Mouse (Mus musculus) spleen, adult 2 months (tissue): ENCODE data around the gene Nfkb2. TPM values are rescaled to one million over a fixed set of nuclear protein-coding genes. Genes with fewer than 3 reads are reported as not detected.
A peak's percentile ranks its signal among the peaks of the same experiment; 100 is the strongest.

Experiments used
- DNase-seq, 2 experiments: peaks; one replicate each; pipeline versions ENCODE4 v3.0.0 to v3.0.0-alpha.2; 2012 to 2021; ENCODE audit warnings: low spot score in 2 of 2, low read depth in 1 of 2
- H3K27ac ChIP-seq: fragments of 200-500 bp; 2 replicates; pipeline ENCODE4 v1.5.1; 2012; ENCODE audit warnings: low read length, inconsistent platforms; ENCODE audit not compliant: insufficient read depth
- H3K27me3 ChIP-seq: fragments of 200-500 bp; 2 replicates; pipeline ENCODE4 v1.6.1; 2012; ENCODE audit warnings: mild to moderate bottlenecking, moderate library complexity, low read length, inconsistent platforms; ENCODE audit not compliant: control insufficient read depth, insufficient read depth
- H3K36me3 ChIP-seq: fragments of 200-500 bp; 2 replicates; pipeline ENCODE4 v1.6.1; 2012; ENCODE audit warnings: mild to moderate bottlenecking, low read length, inconsistent platforms; ENCODE audit not compliant: control insufficient read depth, insufficient read depth
- H3K4me1 ChIP-seq: fragments of 200-500 bp; 2 replicates; pipeline ENCODE4 v1.6.1; 2011; ENCODE audit warnings: inconsistent platforms; ENCODE audit not compliant: control insufficient read depth, insufficient read depth, insufficient read length
- H3K4me3 ChIP-seq: fragments of 200-500 bp; 2 replicates; pipeline ENCODE4 v1.5.1; 2011; ENCODE audit warnings: mild to moderate bottlenecking, inconsistent platforms; ENCODE audit not compliant: insufficient read depth, insufficient read length; ENCODE audit errors: extremely low read depth
- CTCF ChIP-seq: fragments of 200-500 bp; IDR thresholded peaks from 2 replicates; pipeline ENCODE4 v1.5.1; 2011; ENCODE audit warnings: mild to moderate bottlenecking, inconsistent platforms; ENCODE audit not compliant: insufficient read depth, insufficient read length, insufficient replicate concordance; ENCODE audit errors: extremely low read depth
- POLR2A ChIP-seq: fragments of 200-500 bp; IDR thresholded peaks from 2 replicates; pipeline ENCODE4 v1.6.1; 2011; ENCODE audit warnings: low read depth, low read length, inconsistent platforms
- WGBS: fragments of 180-500 bp; shearing (Covaris S2); methylation state at CpG from one replicate; pipeline ENCODE4 v1.1.7; 2018; 5-methylcytosine and 5-hydroxymethylcytosine counted together
- polyA plus RNA-seq: library from polyadenylated mRNA; depleted of rRNA; stranded (reverse); fragments of >200 nt; gene quantifications from 2 replicates; pipeline ENCODE4 v1.2.3, GENCODE M21; 2012

Nfkb2 gene
- polyA plus RNA-seq, 1 experiment: 145 TPM

GRCm38 (mm10) chr19:46317546-46317885 lies 13.4 kb downstream of the Nfkb2 start:
- TF ChIP-seq POLR2A: no peak
- TF ChIP-seq CTCF: no peak
- DNase-seq: no peak
- Histone ChIP-seq H3K27me3 (peaks cover 19% of the 10 kb centered on the region), H3K4me1 (peaks cover 13% of the 10 kb centered on the region), H3K27ac (no peak overlapping the region), H3K36me3 (peaks cover 8% of the 10 kb centered on the region), H3K4me3 (no peak overlapping the region)
- 2% methylated on average over 48 of the region's 48 CpGs for WGBS

GRCm38 (mm10) chr19:46318031-46318471 lies 13.9 kb downstream of the Nfkb2 start:
- no peak overlapping the region for H3K4me3 ChIP-seq
- no peak for TF ChIP-seq POLR2A
- no peak for TF ChIP-seq CTCF
- 5% methylated on average over 37 of the region's 42 CpGs for WGBS

DNA sequence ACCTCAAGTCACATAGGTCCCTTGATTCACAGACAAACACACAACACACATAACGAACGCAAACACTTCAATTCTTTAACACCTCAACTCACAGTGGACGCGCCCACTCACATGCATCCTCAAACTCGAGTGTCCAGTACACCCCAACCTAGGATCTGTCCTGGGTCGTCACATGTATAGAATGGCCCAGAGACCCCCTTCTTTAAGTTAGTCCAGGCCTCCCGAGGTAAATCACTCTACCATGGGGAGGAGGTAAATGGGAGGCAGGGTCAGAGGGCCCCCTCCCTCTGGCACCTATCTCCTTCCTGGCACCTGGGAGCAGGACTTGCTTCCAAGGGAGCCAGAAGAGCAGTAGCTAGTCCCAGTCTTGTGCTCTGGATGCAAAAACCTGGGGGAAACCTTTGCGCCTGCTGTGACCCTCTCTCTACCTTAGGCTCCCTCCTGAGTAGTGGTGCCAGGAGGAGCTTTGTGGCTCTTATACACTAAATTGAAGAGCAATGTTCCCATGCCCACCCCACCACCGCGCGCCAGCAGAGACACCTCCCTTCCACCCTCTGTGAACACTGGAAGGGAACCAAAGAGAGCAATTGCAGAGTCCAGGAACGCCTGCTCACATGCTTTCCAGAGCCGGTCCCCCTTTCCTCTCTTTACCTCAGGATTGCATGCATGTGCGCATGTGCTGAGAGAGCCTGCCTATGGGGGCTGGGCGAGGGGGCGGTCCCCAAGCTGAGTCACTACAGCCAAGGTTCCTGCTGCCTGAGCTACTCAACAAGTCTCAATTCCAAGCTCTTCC lies 14.7 kb downstream of the Nfkb2 start:
- Histone ChIP-seq H3K4me1 (peaks cover 13% of the 10 kb centered on the region), H3K27me3 (peaks cover 19% of the 10 kb centered on the region), H3K27ac (no peak overlapping the region), H3K36me3 (no peaks in the 10 kb centered on the region), H3K4me3 (no peak overlapping the region)
- 19% methylated on average over 16 of the region's 16 CpGs for WGBS
- DNase-seq: peak in 1 of 2 experiments; percentile 10
- TF ChIP-seq POLR2A: no peak
- no peak for TF ChIP-seq CTCF

More at GRCm38 (mm10) chr19:46318031-46318471, 13.9 kb downstream of the Nfkb2 start:
- peak in 1 of 2 experiments; percentile 2 for DNase-seq
- Histone ChIP-seq H3K36me3 (peaks cover 6% of the 10 kb centered on the region; the same call in 1 of the 2 replicates), H3K4me1 (peaks cover 13% of the 10 kb centered on the region), H3K27ac (no peak overlapping the region), H3K27me3 (peaks cover 19% of the 10 kb centered on the region)

- Histone ChIP-seq H3K4me3 (no peak overlapping the region), H3K27me3 (peaks cover 22% of the 10 kb centered on the region), H3K27ac (no peak overlapping the region), H3K4me1 (peaks cover 13% of the 10 kb centered on the region), H3K36me3 (no peaks in the 10 kb centered on the region)
- peak in 1 of 2 experiments; percentile 1 for DNase-seq
- TF ChIP-seq POLR2A (no peak), CTCF (no peak)
- WGBS: 77% methylated on average over 8 of the region's 8 CpGs
Measured at GRCm38 (mm10) chr19:46320076-46320785, 16.1 kb downstream of the Nfkb2 start.

- no peaks in the 10 kb centered on the region for H3K36me3 ChIP-seq
- peaks cover 28% of the 10 kb centered on the region for H3K27me3 ChIP-seq
- peak in 1 of 2 experiments; percentile 53 for DNase-seq
- TF ChIP-seq CTCF: no peak
- TF ChIP-seq POLR2A: no peak
- H3K4me3 ChIP-seq: no peak overlapping the region
- peaks cover 13% of the 10 kb centered on the region for H3K4me1 ChIP-seq
- no peak overlapping the region for H3K27ac ChIP-seq
- 27% methylated on average over 6 of the region's 6 CpGs for WGBS
Measured at GRCm38 (mm10) chr19:46321101-46321943, 17.2 kb downstream of the Nfkb2 start.

DNA sequence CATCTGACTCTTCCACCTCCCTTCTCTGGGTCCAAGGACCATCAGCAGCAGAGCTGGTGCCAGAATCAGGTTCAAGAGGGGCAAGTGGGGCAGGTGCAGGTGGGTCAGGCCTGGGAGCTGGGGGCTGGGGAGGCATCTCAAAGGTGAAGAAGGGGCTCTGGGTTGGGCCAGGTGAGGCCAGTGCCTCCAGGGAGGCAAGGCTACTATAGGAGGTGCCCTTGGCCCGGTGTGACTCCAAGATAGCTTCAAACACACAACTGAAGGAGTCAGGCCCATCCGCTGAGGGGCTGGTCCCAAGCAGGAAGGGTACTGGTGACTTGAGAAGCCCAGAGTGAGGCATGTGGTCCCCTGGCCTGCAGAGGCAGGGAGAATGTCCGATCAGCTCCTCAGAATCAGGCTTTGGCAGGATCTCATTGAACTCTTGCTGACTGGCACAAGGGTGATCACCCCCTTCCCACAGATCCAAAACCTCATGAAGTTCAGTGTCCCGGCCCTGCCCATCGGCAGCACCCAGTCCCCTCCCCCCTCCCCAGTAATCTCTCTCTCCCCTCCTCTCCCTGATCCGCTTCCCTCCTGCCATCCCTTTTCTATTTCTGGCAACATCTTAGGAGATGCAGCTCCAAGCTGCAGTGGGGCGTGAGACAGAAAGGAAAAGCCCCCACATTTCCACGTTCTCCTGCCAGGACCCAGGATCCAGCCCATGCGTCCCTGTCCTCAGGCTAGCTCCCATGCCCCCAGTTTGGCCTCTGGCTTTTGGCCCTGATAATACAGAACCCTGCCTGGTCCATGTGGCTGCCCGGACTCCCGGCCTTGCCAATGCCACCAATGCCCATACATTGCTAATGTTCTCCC lies 18.2 kb downstream of the Nfkb2 start:
- peaks cover 24% of the 10 kb centered on the region for H3K27me3 ChIP-seq
- TF ChIP-seq CTCF (no peak), POLR2A (no peak)
- WGBS: 77% methylated on average over 11 of the region's 11 CpGs
- DNase-seq: no peak
- H3K27ac ChIP-seq: no peak overlapping the region
- peaks cover 11% of the 10 kb centered on the region for H3K4me1 ChIP-seq
- no peak overlapping the region for H3K4me3 ChIP-seq
- H3K36me3 ChIP-seq: no peaks in the 10 kb centered on the region
